Mouse (Mus musculus): ENCODE measurements around the gene Fam71e2.
"Not testable (repeated sequence)": the region's sequence is repeated elsewhere in the genome, so short reads cannot be mapped to it uniquely, and the experiment has no call there.

Gene Fam71e2

GRCm38 (mm10) chr7:4771202-4771601 lies at the start of gene Fam71e2:
Fam71e2 (minus strand) TSS chr7:4771302.
- no peak for DNase-seq (ENCODE audit: low read depth, low spot score)

- peak; percentile 21 for DNase-seq (ENCODE audit: low read depth, low spot score)
Observed at GRCm38 (mm10) chr7:4816559-4816958, 45.5 kb upstream of the Fam71e2 start.

DNA sequence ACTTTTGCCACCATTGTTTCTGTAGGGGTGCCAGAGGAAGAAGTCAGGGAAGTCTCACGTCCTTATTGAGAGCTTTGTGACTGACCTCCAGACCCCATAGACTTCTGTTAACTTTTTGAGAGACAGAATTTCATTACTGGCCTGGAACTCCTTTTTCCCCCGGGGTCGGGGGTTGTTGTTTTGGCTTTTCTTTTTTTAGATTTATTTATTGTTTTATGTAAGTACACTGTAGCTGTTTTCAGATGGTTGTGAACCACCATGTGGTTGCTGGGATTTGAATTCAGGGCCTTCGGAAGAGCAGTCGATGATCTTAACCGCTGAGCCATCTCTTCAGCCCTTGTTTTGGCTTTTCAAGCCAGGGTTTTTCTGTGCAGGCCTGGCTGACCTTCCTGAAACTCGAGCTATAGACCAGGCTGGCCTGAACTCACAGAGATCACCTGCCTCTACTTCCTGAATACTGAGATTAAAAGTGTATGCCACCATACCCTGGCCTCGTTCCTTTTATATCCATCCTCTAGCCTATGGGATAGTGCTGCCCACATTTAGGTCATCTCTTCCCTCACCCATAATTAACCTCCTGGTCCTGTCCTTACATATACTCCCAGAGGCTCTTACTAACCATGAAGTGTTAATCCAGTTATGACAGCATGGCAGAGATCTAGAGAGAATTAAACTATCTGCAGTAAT lies 42.1 kb upstream of the Fam71e2 start:
- no peak for DNase-seq (ENCODE audit: low read depth, low spot score)

DNA sequence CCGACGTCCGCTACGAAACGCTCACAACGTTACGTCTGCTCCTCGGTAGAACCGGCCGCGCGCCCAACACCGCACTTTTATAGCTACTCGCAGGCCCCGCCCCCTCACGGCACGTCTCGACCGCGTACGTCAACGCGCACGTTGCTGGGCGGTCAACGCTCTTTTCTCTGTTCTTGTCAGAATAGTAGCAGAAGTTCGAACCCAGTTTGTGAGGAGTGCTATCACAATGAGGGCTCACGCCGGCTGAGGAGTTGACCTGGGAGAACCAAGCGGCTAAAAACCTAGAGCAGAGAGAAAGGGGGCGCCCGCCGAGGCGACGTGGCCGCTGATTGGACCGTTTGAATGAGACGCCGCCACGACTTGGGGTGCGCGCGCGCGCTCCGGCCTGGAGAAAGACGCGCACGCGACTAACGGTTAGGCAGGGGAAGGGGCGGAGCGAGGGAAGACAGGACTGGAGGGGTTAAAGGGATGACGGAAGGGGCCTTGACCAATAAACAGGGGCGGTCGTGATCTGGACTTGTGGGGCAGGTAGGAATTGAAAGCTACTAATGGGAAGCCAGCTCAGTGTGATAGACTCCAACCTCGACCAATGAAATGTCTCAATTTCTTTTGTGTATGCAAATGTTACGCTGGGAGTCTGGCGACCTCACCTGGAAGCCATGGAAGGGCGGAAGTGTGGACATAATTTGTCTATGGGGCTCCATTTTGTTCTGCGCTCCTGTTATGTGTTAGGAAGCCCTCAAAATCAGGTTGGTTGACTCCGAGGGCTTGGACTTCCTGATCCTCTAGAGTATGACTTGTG lies 41.4 kb upstream of the Fam71e2 start, which contains the start of gene Ube2s:
TSS of gene Ube2s (minus strand) at position 288 of the 802 bp plus-strand sequence.
- DNase-seq (ENCODE audit: low read depth, low spot score) = peak; percentile 99

- peak; percentile 62 for DNase-seq (ENCODE audit: low read depth, low spot score)
Observed at GRCm38 (mm10) chr7:4811842-4812302, 40.8 kb upstream of the Fam71e2 start.

DNA sequence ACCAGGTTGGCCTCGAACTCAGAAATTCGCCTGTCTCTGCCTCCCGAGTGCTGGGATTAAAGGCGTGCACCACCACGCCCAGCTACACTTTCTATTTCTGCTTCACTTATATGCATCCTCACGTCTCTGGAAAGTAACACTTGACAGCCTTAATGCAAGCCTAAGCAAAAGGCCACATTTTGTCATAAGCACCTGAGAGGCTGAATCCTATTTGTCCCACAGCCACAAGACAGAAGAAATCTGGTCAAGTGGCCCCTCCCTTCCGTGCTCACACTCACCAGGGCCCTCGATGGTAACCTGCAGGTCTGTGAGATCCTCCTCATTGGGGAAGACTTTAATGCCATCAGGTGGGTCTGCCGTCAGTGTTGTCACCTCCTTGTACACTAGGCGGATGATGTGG lies 40.0 kb upstream of the Fam71e2 start:
- DNase-seq (ENCODE audit: low read depth, low spot score) = not testable (repeated sequence)

GRCm38 (mm10) chr7:4806716-4807115 lies 35.6 kb upstream of the Fam71e2 start:
- peak; percentile 79 for DNase-seq (ENCODE audit: low read depth, low spot score)

- no peak for DNase-seq (ENCODE audit: low read depth, low spot score)
Observed at GRCm38 (mm10) chr7:4802247-4802646, 31.1 kb upstream of the Fam71e2 start.

GRCm38 (mm10) chr7:4795767-4796433 lies 24.8 kb upstream of the Fam71e2 start:
- DNase-seq (ENCODE audit: low read depth, low spot score) = peak; percentile 68

- no peak for DNase-seq (ENCODE audit: low read depth, low spot score)
Observed at GRCm38 (mm10) chr7:4794631-4795168, 23.6 kb upstream of the Fam71e2 start.

DNA sequence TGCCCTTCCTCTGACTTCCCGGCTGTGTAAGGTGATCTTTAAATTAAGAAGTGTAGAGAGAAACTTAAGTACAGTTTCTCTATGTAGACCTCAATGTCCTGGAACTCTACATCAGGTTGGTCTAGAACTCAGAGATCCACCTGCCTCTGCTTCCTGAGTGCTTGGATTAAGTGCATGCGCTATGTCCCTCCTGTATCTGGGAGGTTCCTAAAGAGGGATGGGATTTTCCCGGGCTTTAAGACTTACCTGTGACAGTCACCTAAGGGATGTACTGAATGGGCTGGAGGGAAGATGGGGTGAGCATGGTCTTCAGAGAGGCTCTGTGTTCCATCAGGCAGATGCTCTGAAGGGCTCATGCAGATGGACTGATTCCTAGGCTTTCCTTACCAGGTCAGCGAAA lies 22.6 kb upstream of the Fam71e2 start:
- DNase-seq (ENCODE audit: low read depth, low spot score) = no peak

GRCm38 (mm10) chr7:4793248-4793647 lies 22.1 kb upstream of the Fam71e2 start:
- not testable (repeated sequence) for DNase-seq (ENCODE audit: low read depth, low spot score)

DNA sequence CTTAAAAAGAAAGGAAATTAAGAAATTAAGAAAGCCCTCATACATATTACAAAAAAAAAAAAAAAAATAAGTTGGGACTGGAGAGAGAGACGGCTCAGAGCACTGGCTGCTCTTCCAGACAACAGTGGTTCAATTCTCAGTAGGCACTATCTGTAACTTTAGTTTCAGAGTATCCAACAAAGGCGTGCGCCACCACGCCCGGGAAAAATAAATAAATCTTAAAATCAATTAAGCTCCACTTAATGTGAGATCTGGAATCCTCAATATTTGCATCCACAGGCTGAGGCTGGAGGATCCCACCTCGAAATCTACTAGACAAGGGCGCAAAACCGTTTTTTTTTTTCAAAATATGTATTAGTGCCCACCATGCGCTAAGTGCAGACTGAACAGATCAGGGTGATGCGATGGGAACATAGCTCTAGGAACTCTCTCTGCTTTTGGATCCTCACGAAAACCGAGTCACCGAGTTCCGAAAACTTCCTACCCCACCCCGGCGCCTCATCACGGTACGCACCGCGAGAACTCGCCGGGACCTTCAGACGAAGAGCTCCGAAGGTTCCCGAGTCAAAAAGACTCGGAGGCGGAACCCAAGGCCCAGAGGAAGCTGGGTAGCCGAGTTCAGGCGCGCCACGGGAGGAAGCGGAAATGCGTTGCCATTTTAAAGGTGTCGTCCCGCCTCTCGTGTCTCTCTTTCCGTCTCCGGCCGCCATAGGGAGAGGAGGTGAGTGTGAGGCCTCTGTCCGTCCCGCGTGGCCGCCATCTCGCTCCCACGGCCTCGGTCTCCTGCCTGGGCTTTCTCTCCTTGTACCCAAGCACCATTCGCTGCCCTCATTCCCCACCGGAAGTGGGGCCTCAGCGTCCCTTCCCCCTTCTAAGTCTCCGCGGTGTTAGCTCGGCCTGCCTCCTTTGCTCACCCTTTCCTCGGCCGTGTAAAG lies 21.4 kb upstream of the Fam71e2 start, which contains the start of gene Rpl28:
TSS of gene Rpl28 (plus strand) at position 597 of the 935 bp plus-strand sequence.
- DNase-seq (ENCODE audit: low read depth, low spot score) = peak; percentile 97

GRCm38 (mm10) chr7:4789436-4789935 lies 18.4 kb upstream of the Fam71e2 start, which contains the start of gene Tmem238:
Tmem238 (minus strand) TSS chr7:4789656.
- peak; percentile 58 for DNase-seq (ENCODE audit: low read depth, low spot score)

DNA sequence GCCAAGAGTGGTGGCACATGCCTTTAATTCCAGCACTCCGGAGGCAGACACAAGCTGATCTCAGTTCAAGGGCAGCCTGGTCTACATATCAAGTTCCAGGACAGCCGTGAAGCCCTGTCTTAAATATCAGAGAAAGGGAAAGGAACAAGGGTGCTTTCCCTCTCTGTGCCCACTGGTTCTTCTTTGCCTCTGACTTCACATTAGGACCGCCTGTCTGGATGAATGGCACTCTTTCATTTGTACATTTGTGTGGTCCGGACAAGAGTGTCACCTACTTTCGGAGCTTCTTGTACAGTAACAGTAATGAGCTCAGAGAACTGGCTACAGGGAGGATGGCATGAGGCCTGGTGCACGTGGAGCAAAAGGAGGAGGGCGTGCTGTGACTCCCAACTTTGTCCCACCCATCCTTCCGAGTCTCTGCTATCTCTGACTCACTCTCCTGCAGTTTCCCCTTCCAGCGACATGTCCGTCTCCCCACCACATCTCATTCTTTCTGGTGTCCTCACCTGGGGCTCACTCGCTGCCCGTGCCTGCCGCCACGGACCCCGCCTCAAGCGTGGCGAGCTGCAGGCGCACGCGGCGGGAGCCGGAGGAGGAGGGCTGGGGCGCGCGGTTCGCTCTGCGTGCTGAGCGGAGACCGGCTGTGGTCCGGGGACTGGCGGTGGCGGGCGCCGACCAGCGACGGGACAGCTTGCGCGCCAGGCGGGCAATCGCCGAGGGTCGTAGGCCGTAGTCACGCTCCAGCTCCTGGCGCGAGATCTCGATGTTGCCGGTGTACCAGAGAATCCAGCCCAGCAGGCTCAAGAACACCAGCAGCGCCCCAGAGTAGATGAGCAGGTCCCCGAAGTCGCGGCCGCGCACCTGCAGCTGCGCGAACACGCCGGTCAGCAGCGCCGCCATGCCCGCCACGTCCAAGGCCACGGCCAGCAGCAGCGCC lies 17.7 kb upstream of the Fam71e2 start:
- DNase-seq (ENCODE audit: low read depth, low spot score) = peak; percentile 63

DNA sequence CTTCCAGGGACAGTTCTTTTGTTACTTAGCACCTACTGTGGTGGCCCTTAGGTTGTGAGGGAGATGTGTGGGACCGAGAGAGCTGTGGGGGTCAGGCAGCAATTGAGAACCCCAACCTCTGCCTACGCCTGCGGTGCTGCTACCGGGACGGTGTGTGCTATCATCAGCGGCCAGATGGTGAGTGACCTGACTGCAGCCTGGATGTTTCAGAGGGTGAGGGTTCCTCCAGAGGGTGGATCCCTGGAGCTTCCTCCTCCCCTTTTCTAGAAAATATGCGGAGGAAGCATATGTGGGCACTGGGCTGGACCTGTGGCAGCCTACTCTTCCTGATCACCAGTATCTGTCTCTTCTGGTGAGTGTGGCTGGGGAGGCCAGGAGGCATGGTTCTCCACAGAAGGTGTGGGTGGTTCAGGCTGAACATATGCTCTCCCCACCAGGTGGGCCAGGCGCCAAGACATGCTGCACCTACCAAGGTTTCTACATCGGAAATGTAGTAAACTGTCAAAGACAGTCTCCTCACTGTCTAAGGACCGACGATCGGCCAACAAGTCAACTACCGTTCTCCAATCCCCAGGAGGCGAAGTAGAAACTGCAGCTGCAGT lies 12.7 kb upstream of the Fam71e2 start:
- DNase-seq (ENCODE audit: low read depth, low spot score) = no peak

- no peak for DNase-seq (ENCODE audit: low read depth, low spot score)
Observed at GRCm38 (mm10) chr7:4782759-4783158, 11.7 kb upstream of the Fam71e2 start, which contains the start of the genes Il11 and Tmem190. Il11 (minus strand) TSS chr7:4782859. Tmem190 (plus strand) TSS chr7:4782937.

- no peak for DNase-seq (ENCODE audit: low read depth, low spot score)
Observed at GRCm38 (mm10) chr7:4782130-4782529, 11.0 kb upstream of the Fam71e2 start.

DNA sequence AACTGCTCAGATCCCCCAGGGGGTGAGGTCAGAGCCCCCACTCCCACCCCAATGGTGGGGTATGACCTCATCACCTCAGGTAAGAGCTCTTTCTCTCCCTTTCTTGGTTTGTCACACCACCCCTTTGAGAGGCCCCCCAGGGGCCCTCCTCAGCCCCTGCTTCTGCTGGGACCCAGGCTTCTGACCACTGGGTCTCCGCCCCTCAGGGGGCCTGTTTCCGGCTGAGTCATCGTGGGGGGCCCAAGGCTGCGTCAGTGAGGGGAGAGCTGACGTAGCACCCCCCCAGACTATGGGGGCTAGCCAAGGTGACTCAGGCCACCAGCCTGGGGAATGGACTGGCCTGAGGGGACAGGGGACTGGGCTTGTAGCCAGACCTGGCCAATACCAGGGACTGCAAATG lies 8.8 kb upstream of the Fam71e2 start:
- no peak for DNase-seq (ENCODE audit: low read depth, low spot score)

Measured in CD4-positive, CD25-positive, alpha-beta regulatory T cell, adult 2 months (primary cell).